Mouse (Mus musculus) CH12.LX (cell line): Measurements from ENCODE around the gene Tcam1.

Source experiments
- CTCF ChIP-seq, 2 experiments: IDR thresholded peaks in 1 of 2; conservative IDR thresholded peaks in 1 of 2; 2 replicates each; pipeline ENCODE4 v1.5.1; 2011 to 2012; ENCODE audit warnings: low read depth in 2 of 2, low read length in 2 of 2, improper control_type of control experiment in 1 of 2, inconsistent platforms in 1 of 2, mild to moderate bottlenecking in 1 of 2, moderate library complexity in 1 of 2
- E2F4 ChIP-seq: IDR thresholded peaks from 2 replicates; pipeline ENCODE4 v1.6.1; 2011; ENCODE audit warnings: low read depth, low read length, improper control_type of control experiment; ENCODE audit not compliant: insufficient replicate concordance
- ETS1 ChIP-seq: conservative IDR thresholded peaks from 2 replicates; pipeline ENCODE4 v1.6.1; 2012; ENCODE audit warnings: low read depth, mild to moderate bottlenecking, inconsistent platforms, low read length, improper control_type of control experiment, moderate library complexity
- JUND ChIP-seq: conservative IDR thresholded peaks from 2 replicates; pipeline ENCODE4 v1.6.1; 2011; ENCODE audit warnings: low read depth, low read length, improper control_type of control experiment
- MAFK ChIP-seq: IDR thresholded peaks from 2 replicates; pipeline ENCODE4 v1.6.1; 2011; ENCODE audit warnings: low read length, improper control_type of control experiment; ENCODE audit not compliant: insufficient replicate concordance
- MAX ChIP-seq: IDR thresholded peaks from 2 replicates; pipeline ENCODE4 v1.6.1; 2011; ENCODE audit warnings: low read length, improper control_type of control experiment
- MEF2A ChIP-seq: IDR thresholded peaks from 2 replicates; pipeline ENCODE4 v1.6.1; 2014; ENCODE audit warnings: low read depth, mild to moderate bottlenecking, inconsistent platforms, low read length, improper control_type of control experiment, borderline replicate concordance
- POLR2A ChIP-seq: IDR thresholded peaks from 2 replicates; pipeline ENCODE4 v1.6.1; 2011; ENCODE audit warnings: low read depth, mild to moderate bottlenecking, improper control_type of control experiment, low read length
- POLR2AphosphoS2 ChIP-seq: IDR thresholded peaks from 2 replicates; pipeline ENCODE4 v1.6.1; 2011; ENCODE audit warnings: low read depth, low read length, improper control_type of control experiment
- TCF12 ChIP-seq: IDR thresholded peaks from 2 replicates; pipeline ENCODE4 v1.6.1; 2014; ENCODE audit warnings: low read depth, mild to moderate bottlenecking, inconsistent platforms, low read length, improper control_type of control experiment
- USF1 ChIP-seq: IDR thresholded peaks from 2 replicates; pipeline ENCODE4 v1.6.1; 2014; ENCODE audit warnings: low read depth, mild to moderate bottlenecking, inconsistent platforms, low read length, improper control_type of control experiment

DNA sequence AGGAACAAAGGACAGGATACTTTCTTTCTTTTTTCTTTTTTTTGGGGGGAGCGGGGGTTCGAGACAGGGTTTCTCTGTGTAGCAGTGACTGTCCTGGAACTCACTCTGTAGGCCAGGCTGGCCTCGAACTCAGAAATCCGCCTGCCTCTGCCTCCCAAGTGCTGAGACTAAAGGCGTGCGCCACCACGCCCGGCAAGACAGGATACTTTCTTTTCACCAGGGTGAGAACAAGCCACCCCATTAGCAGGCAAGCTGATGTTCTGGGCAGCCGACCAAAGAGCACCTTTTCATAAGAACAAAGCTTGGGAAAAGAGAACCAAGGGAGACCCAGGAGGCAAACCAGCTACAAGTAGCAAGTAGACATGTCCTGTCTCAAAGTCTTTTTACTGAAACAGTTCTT lies 30.3 kb downstream of the Tcam1 start:
- TF ChIP-seq POLR2A (no peak), CTCF (conservative IDR thresholded peaks at IDR 0.05 in 1 of 2, IDR thresholded peaks at IDR 0.05 in 1 of 2; ENCODE audit: low read depth in 2 of 2, low read length in 2 of 2) (no peak), MEF2A (no peak), MAX (no peak), USF1 (no peak), TCF12 (no peak), JUND (no peak), POLR2AphosphoS2 (no peak), MAFK (no peak), E2F4 (no peak), ETS1 (no peak)
